Mouse (Mus musculus) CH12.LX (cell line): Measurements from ENCODE around the gene Phactr1.

Experiments used
- CTCF ChIP-seq, 2 experiments: IDR thresholded peaks in 1 of 2; conservative IDR thresholded peaks in 1 of 2; 2 replicates each; pipeline ENCODE4 v1.5.1; 2011 to 2012; ENCODE audit warnings: low read depth in 2 of 2, low read length in 2 of 2, improper control_type of control experiment in 1 of 2, inconsistent platforms in 1 of 2, mild to moderate bottlenecking in 1 of 2, moderate library complexity in 1 of 2
- MAZ ChIP-seq: IDR thresholded peaks from 2 replicates; pipeline ENCODE4 v1.6.1; 2012; ENCODE audit warnings: low read depth, mild to moderate bottlenecking, inconsistent platforms, low read length, improper control_type of control experiment, moderate library complexity
- POLR2A ChIP-seq: IDR thresholded peaks from 2 replicates; pipeline ENCODE4 v1.6.1; 2011; ENCODE audit warnings: low read depth, mild to moderate bottlenecking, improper control_type of control experiment, low read length

DNA sequence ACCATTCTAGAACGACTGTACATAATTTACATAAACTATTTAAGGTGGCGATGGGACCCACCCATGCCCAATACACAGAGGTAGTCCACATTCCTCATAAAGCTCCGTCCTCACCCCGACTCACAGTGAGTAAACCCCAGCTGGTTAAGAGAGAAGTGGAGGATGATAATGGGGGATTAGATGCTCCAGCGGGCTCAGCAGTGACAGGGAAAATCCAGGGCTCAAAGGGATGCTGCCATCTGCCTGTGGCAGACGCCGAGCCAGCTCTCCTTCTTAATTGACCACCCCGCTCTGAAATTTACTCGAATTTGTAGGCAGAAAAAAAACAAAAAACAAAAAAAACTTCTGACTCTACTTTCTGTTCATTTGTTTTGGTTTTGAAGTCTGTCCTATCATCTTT lies 487.3 kb downstream of the Phactr1 start:
- no peak for TF ChIP-seq MAZ
- TF ChIP-seq CTCF (conservative IDR thresholded peaks at IDR 0.05 in 1 of 2, IDR thresholded peaks at IDR 0.05 in 1 of 2; ENCODE audit: low read depth in 2 of 2, low read length in 2 of 2): no peak
- no peak for TF ChIP-seq POLR2A
